ENCODE assay signal across 27 mouse cellular contexts in the genomic region with DNA sequence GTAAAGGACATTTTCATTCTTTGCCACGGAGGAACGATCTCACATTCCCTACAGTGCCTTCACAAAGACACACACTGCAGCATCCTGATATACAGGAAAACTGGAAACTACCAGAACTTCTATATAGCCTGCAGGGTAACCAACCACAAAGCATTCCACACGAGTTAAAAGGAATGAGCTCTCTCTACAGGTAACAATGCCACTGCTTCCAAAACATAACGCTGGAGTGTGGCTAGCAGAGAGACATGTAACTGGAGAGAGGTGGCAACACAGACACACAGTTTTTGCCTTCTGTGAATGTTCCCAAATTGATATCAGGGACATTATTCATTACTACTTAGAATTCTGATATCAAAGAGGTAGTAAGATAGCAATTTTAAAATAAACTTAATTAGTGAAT.
"Had no signal": no experiment of that assay in that cellular context is flagged by ENCODE, and none has a peak within 500 bp of the region (broad histone marks: within the 10 kb centered on the region; RNA-seq: fewer than 3 reads in every experiment).

No protein-coding gene starts in this region.

- H3K4me3 ChIP-seq: embryonic facial prominence, embryonic 10.5 days; embryonic facial prominence, embryonic 12.5 days; embryonic facial prominence, embryonic 13.5 days; embryonic facial prominence, embryonic 15.5 days; erythroblast, embryonic 14.5 days; forebrain, embryonic 10.5 days; forebrain, embryonic 12.5 days; forebrain, embryonic 13.5 days; forebrain, embryonic 15.5 days; gastrocnemius, adult 2 months; heart, adult 2 months had no signal

- ATAC-seq: forebrain, embryonic 13.5 days; forebrain, embryonic 14.5 days; forebrain, embryonic 15.5 days; forebrain, embryonic 16.5 days; forebrain, postnatal 0 days had no signal

- H3K27me3 ChIP-seq: forebrain, embryonic 15.5 days had no signal

- DNase-seq: cerebellum, adult 9-10 months; cerebellum, adult 9-11 months; cerebellum, postnatal 10 days; cerebellum, postnatal 14 days; cerebellum, postnatal 25 days; cerebellum, postnatal 36 days; embryo, embryonic 11 days; forebrain, postnatal 0 days; gastrocnemius, adult 2 months; gastrocnemius, postnatal 10 days; gastrocnemius, postnatal 14 days; gastrocnemius, postnatal 25 days; gastrocnemius, postnatal 36 days; heart, adult 11 months; heart, adult 18-20 months; heart, adult 2 months had no signal

- H3K9me3 ChIP-seq: embryonic facial prominence, embryonic 10.5 days; embryonic facial prominence, embryonic 12.5 days; embryonic facial prominence, embryonic 13.5 days; embryonic facial prominence, embryonic 15.5 days; forebrain, embryonic 10.5 days; forebrain, embryonic 12.5 days; forebrain, embryonic 13.5 days; forebrain, embryonic 15.5 days had no signal

- H3K9ac ChIP-seq: embryonic facial prominence, embryonic 12.5 days; embryonic facial prominence, embryonic 13.5 days; embryonic facial prominence, embryonic 15.5 days; forebrain, embryonic 12.5 days; forebrain, embryonic 13.5 days; forebrain, embryonic 15.5 days; forebrain, postnatal 0 days had no signal

- H3K4me2 ChIP-seq: embryonic facial prominence, embryonic 12.5 days; embryonic facial prominence, embryonic 13.5 days; embryonic facial prominence, embryonic 15.5 days; forebrain, embryonic 12.5 days; forebrain, embryonic 13.5 days; forebrain, embryonic 15.5 days had no signal

- H3K36me3 ChIP-seq: embryonic facial prominence, embryonic 10.5 days; embryonic facial prominence, embryonic 12.5 days; embryonic facial prominence, embryonic 13.5 days; embryonic facial prominence, embryonic 15.5 days; forebrain, embryonic 10.5 days; forebrain, embryonic 12.5 days; forebrain, embryonic 15.5 days had no signal

- H3K27ac ChIP-seq: embryonic facial prominence, embryonic 10.5 days; embryonic facial prominence, embryonic 12.5 days; embryonic facial prominence, embryonic 13.5 days; embryonic facial prominence, embryonic 15.5 days; forebrain, embryonic 10.5 days; forebrain, embryonic 12.5 days; forebrain, embryonic 13.5 days; forebrain, embryonic 15.5 days; gastrocnemius, adult 2 months; heart, adult 2 months had no signal
